Mouse (Mus musculus) neural tube, embryonic 11.5 days (tissue): ENCODE measurements around the gene Vangl2. TPM values are rescaled to one million over a fixed set of nuclear protein-coding genes. Genes with fewer than 3 reads are reported as not detected.
"Not testable (repeated sequence)": the region's sequence is repeated elsewhere in the genome, so short reads cannot be mapped to it uniquely, and the experiment has no call there.

Experiments
- ATAC-seq: fragments of 200-750 bp; cut with Nextera tagmentation; 2 replicates; pipeline ENCODE4 v1.8.0; 2017; ENCODE audit warnings: moderate number of reproducible peaks, mild to moderate bottlenecking, moderate TSS enrichment, moderate library complexity; ENCODE audit not compliant: insufficient read depth, low FRiP score, low TSS enrichment
- DNase-seq: peaks from one replicate; pipeline ENCODE4 v3.0.0-alpha.2; 2015; ENCODE audit warnings: low spot score
- H3K27ac ChIP-seq: fragments of 300-500 bp; sonication (generic); 2 replicates; pipeline ENCODE4 v1.5.1; 2014; ENCODE audit warnings: low read depth, mild to moderate bottlenecking, low read length
- H3K27me3 ChIP-seq: fragments of 300-500 bp; sonication (generic); 2 replicates; pipeline ENCODE4 v1.6.1; 2014; ENCODE audit warnings: mild to moderate bottlenecking, low read length, mixed read lengths; ENCODE audit not compliant: control insufficient read depth, insufficient read depth
- H3K36me3 ChIP-seq: fragments of 300-500 bp; sonication (generic); 2 replicates; pipeline ENCODE4 v1.6.1; 2014; ENCODE audit warnings: mild to moderate bottlenecking, low read length, moderate library complexity, mixed read lengths; ENCODE audit not compliant: control insufficient read depth, insufficient read depth
- H3K4me1 ChIP-seq: fragments of 300-500 bp; sonication (generic); 2 replicates; pipeline ENCODE4 v1.6.1; 2014; ENCODE audit warnings: low read length, mixed read lengths; ENCODE audit not compliant: control insufficient read depth, insufficient read depth
- H3K4me2 ChIP-seq: fragments of 300-500 bp; sonication (generic); 2 replicates; pipeline ENCODE4 v1.6.1; 2014; ENCODE audit warnings: low read depth, mild to moderate bottlenecking, moderate library complexity
- H3K4me3 ChIP-seq: fragments of 300-500 bp; sonication (generic); 2 replicates; pipeline ENCODE4 v1.5.1; 2014; ENCODE audit warnings: low read depth, low read length
- H3K9ac ChIP-seq: fragments of 300-500 bp; sonication (generic); 2 replicates; pipeline ENCODE4 v1.6.1; 2014; ENCODE audit warnings: mild to moderate bottlenecking, low read length
- H3K9me3 ChIP-seq: fragments of 300-500 bp; sonication (generic); 2 replicates; pipeline ENCODE4 v1.6.1; 2016; ENCODE audit warnings: low read length; ENCODE audit not compliant: control insufficient read depth
- WGBS: fragments of 180-500 bp; shearing (Covaris S2); extraction: QIAGEN DNeasy Blood & Tissue Kit; methylation state at CpG from one replicate; pipeline ENCODE4 v1.1.7; 2014; 5-methylcytosine and 5-hydroxymethylcytosine counted together
- polyA plus RNA-seq: library from polyadenylated mRNA; unstranded; fragments of >200 nt; fragmentation: Nextera tagmentation; extraction: Ambion mirVana; gene quantifications from 2 replicates; pipeline ENCODE4 v1.2.1, GENCODE M21; 2014

Gene Vangl2
- polyA plus RNA-seq, 1 experiment from 2014 or later: 69.0 TPM

- ATAC-seq, H3K4me2 ChIP-seq: not testable (repeated sequence)
- 98% methylated on average over 2 of the region's 2 CpGs for WGBS
These were observed 53.9 kb downstream of the Vangl2 start for GRCm38 (mm10) chr1:171974361-171974760.

GRCm38 (mm10) chr1:171970854-171971586 is 57.2 kb downstream of the Vangl2 start:
- Histone ChIP-seq H3K4me3 (no peak overlapping the region), H3K36me3 (no peaks in the 10 kb centered on the region), H3K27ac (peak overlapping the region; percentile 76), H3K9ac (no peak overlapping the region), H3K4me2 (no peak overlapping the region), H3K27me3 (no peaks in the 10 kb centered on the region), H3K9me3 (no peaks in the 10 kb centered on the region), H3K4me1 (peaks cover 6% of the 10 kb centered on the region; the same call in 1 of the 2 replicates)
- DNase-seq (peak; percentile 65), ATAC-seq (peak; percentile 90)
- 31% methylated on average over 10 of the region's 10 CpGs for WGBS

More at GRCm38 (mm10) chr1:171974361-171974760, 53.9 kb downstream of the Vangl2 start:
- H3K36me3 ChIP-seq, H3K9me3 ChIP-seq, H3K27me3 ChIP-seq, H3K4me3 ChIP-seq, H3K27ac ChIP-seq, H3K9ac ChIP-seq, DNase-seq, H3K4me1 ChIP-seq: not testable (repeated sequence)

GRCm38 (mm10) chr1:171969221-171969620 is 59.0 kb downstream of the Vangl2 start:
- 84% methylated on average over 6 of the region's 6 CpGs for WGBS
- no peaks in the 10 kb centered on the region for H3K27me3 ChIP-seq
- H3K9me3 ChIP-seq: no peaks in the 10 kb centered on the region
- H3K4me1 ChIP-seq: peaks cover 6% of the 10 kb centered on the region; the same call in 1 of the 2 replicates
- DNase-seq: no peak
- no peaks in the 10 kb centered on the region for H3K36me3 ChIP-seq
- H3K4me3 ChIP-seq: no peak overlapping the region
- no peak overlapping the region for H3K4me2 ChIP-seq
- H3K27ac ChIP-seq: no peak overlapping the region
- no peak for ATAC-seq
- H3K9ac ChIP-seq: no peak overlapping the region

- ATAC-seq (no peak), DNase-seq (no peak)
These were observed 62.0 kb downstream of the Vangl2 start for GRCm38 (mm10) chr1:171966054-171966790.

DNA sequence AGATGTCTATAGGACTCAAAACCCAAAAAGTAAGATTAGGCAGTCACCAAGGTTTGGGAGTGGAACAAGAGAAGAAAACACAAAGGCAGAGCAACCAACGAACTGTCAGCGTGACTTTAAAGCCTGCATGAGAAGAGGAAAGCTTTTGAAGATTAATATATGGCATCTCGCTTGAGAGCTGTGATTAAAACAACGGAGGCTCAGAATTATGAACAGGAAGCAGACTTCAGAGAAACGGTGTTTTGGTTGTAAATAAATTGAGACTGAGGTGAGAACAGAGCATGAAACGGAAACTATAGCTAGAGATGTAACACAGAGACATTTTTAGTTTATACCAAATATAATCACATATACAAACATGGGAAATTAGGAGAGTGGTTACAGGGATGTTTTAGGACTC is 64.6 kb downstream of the Vangl2 start:
- H3K9ac ChIP-seq: no peak overlapping the region
- no peaks in the 10 kb centered on the region for H3K27me3 ChIP-seq
- WGBS: 89% methylated on average over 6 of the region's 6 CpGs
- H3K36me3 ChIP-seq: no peaks in the 10 kb centered on the region
- no peak overlapping the region for H3K4me3 ChIP-seq
- H3K9me3 ChIP-seq: no peaks in the 10 kb centered on the region
- no peak for DNase-seq
- no peaks in the 10 kb centered on the region for H3K4me1 ChIP-seq
- H3K27ac ChIP-seq: no peak overlapping the region
- no peak for ATAC-seq
- H3K4me2 ChIP-seq: no peak overlapping the region

More at GRCm38 (mm10) chr1:171966054-171966790, 62.0 kb downstream of the Vangl2 start:
- 79% methylated on average over 6 of the region's 6 CpGs for WGBS
- no peaks in the 10 kb centered on the region for H3K27me3 ChIP-seq
- no peak overlapping the region for H3K9ac ChIP-seq
- H3K27ac ChIP-seq: no peak overlapping the region
- no peaks in the 10 kb centered on the region for H3K9me3 ChIP-seq
- no peaks in the 10 kb centered on the region for H3K36me3 ChIP-seq
- H3K4me2 ChIP-seq: no peak overlapping the region
- peaks cover 6% of the 10 kb centered on the region; the same call in 1 of the 2 replicates for H3K4me1 ChIP-seq
- H3K4me3 ChIP-seq: no peak overlapping the region

- H3K4me3 ChIP-seq: no peak overlapping the region
- H3K36me3 ChIP-seq: no peaks in the 10 kb centered on the region
- 85% methylated on average over 6 of the region's 6 CpGs for WGBS
- no peak overlapping the region for H3K4me2 ChIP-seq
- H3K9ac ChIP-seq: no peak overlapping the region
- H3K9me3 ChIP-seq: no peaks in the 10 kb centered on the region
- ATAC-seq: no peak
- no peaks in the 10 kb centered on the region for H3K27me3 ChIP-seq
- no peak for DNase-seq
- no peak overlapping the region for H3K27ac ChIP-seq
- H3K4me1 ChIP-seq: no peaks in the 10 kb centered on the region
These were observed 66.5 kb downstream of the Vangl2 start for GRCm38 (mm10) chr1:171961704-171962103.

DNA sequence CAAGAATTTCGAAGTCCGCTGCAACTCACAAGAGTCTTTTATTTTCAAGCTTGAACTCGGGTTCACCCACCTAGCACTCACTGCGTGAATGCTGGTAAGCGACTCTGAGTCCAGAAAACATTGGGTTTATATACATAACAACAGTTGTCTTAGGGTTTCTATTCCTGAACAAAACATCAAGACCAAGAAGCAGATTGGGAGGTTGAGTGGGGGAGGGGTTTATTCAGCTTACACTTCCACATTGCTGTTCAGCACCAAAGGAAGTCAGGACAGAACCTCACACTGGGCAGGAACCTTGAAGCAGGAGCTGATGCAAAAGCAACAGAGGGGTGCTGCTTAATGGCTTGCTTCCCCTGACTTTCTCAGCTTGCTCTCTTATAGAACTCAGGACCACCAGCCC is 67.5 kb downstream of the Vangl2 start:
- ATAC-seq (no peak), DNase-seq (no peak)
- H3K4me3 ChIP-seq: no peak overlapping the region
- no peak overlapping the region for H3K4me2 ChIP-seq
- no peaks in the 10 kb centered on the region for H3K36me3 ChIP-seq
- H3K9ac ChIP-seq: no peak overlapping the region
- H3K4me1 ChIP-seq: no peaks in the 10 kb centered on the region
- no peaks in the 10 kb centered on the region for H3K9me3 ChIP-seq
- WGBS: 87% methylated on average over 5 of the region's 5 CpGs
- no peak overlapping the region for H3K27ac ChIP-seq
- no peaks in the 10 kb centered on the region for H3K27me3 ChIP-seq

DNA sequence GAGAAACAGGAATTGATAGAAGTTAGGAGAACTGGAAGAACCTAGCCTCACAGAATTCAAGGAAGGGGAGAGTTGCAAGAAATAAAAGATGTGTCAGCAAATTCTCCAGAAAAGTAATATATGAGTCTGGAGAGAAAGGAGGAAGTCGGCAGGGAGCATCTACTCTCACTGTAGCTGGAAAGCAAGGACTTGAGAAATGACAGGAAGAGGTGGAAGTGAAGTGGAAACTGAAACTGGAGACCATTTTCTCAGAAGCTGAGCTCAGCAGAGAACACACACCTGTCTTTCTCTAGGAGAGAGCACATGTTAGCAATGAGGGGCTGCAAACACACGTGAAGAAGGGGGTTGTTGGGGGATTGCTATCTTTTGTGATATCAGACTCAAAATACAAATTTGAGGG is 70.8 kb downstream of the Vangl2 start:
- H3K27ac ChIP-seq: no peak overlapping the region
- 73% methylated on average over 2 of the region's 2 CpGs for WGBS
- H3K4me3 ChIP-seq: no peak overlapping the region
- H3K4me1 ChIP-seq: no peaks in the 10 kb centered on the region
- no peak overlapping the region for H3K4me2 ChIP-seq
- no peaks in the 10 kb centered on the region for H3K27me3 ChIP-seq
- no peaks in the 10 kb centered on the region for H3K36me3 ChIP-seq
- ATAC-seq (no peak), DNase-seq (no peak)
- H3K9ac ChIP-seq: no peak overlapping the region
- H3K9me3 ChIP-seq: no peaks in the 10 kb centered on the region

GRCm38 (mm10) chr1:171955071-171955470 is 73.2 kb downstream of the Vangl2 start:
- H3K9ac ChIP-seq: no peak overlapping the region
- ATAC-seq (no peak), DNase-seq (no peak)
- WGBS: 69% methylated on average over 6 of the region's 6 CpGs
- H3K36me3 ChIP-seq: no peaks in the 10 kb centered on the region
- H3K4me3 ChIP-seq: no peak overlapping the region
- H3K4me2 ChIP-seq: no peak overlapping the region
- H3K27ac ChIP-seq: no peak overlapping the region
- H3K27me3 ChIP-seq: no peaks in the 10 kb centered on the region
- H3K4me1 ChIP-seq: no peaks in the 10 kb centered on the region
- no peaks in the 10 kb centered on the region for H3K9me3 ChIP-seq
